Mouse (Mus musculus) MEL (cell line): Measurements from ENCODE around the gene Tarbp2. TPM values are rescaled to one million over a fixed set of nuclear protein-coding genes. Genes with fewer than 3 reads are reported as not detected.

Experiments
- DNase-seq: peaks from one replicate; pipeline ENCODE4 v3.0.0; 2011; ENCODE audit warnings: low read depth, low spot score
- H3K27ac ChIP-seq: 2 replicates; pipeline ENCODE4 v1.5.1; 2012; ENCODE audit warnings: low read depth, mild to moderate bottlenecking, control low read depth, low read length, moderate library complexity; ENCODE audit not compliant: control insufficient read depth
- H3K27me3 ChIP-seq, 2 experiments: fragments of 150-350 bp in 1 of 2; sonication (generic) in 1 of 2; 2 replicates each; pipeline ENCODE4 v1.6.1; 2012; ENCODE audit warnings: low read length in 2 of 2, mild to moderate bottlenecking in 2 of 2, improper control_type of control experiment in 1 of 2, moderate library complexity in 1 of 2; ENCODE audit not compliant: insufficient read depth in 2 of 2, control insufficient read depth in 1 of 2
- H3K36me3 ChIP-seq, 2 experiments: 2 replicates each; pipeline ENCODE4 v1.6.1; 2012 to 2014; ENCODE audit warnings: low read length in 2 of 2, improper control_type of control experiment in 1 of 2, inconsistent platforms in 1 of 2, mild to moderate bottlenecking in 1 of 2; ENCODE audit not compliant: insufficient read depth in 2 of 2, control insufficient read depth in 1 of 2
- H3K4me1 ChIP-seq, 2 experiments: fragments of 150-350 bp in 1 of 2; sonication (generic) in 1 of 2; 2 replicates each; pipeline ENCODE4 v1.6.1; 2012; ENCODE audit warnings: low read length in 2 of 2, improper control_type of control experiment in 1 of 2, mild to moderate bottlenecking in 1 of 2; ENCODE audit not compliant: insufficient read depth in 2 of 2, control insufficient read depth in 1 of 2
- H3K4me3 ChIP-seq, 2 experiments: fragments of 150-350 bp in 1 of 2; sonication (generic) in 1 of 2; 2 replicates each; pipeline ENCODE4 v1.5.1; 2012; ENCODE audit warnings: low read depth in 2 of 2, low read length in 2 of 2, mild to moderate bottlenecking in 2 of 2, moderate library complexity in 2 of 2, control low read depth in 1 of 2, improper control_type of control experiment in 1 of 2; ENCODE audit not compliant: control insufficient read depth in 1 of 2, insufficient read depth in 1 of 2
- H3K79me2 ChIP-seq: 2 replicates; pipeline ENCODE4 v1.6.1; 2012; ENCODE audit warnings: mild to moderate bottlenecking, low read length, moderate library complexity; ENCODE audit not compliant: control insufficient read depth, poor library complexity, insufficient read depth
- H3K9ac ChIP-seq: 2 replicates; pipeline ENCODE4 v1.6.1; 2012; ENCODE audit warnings: low read depth, mild to moderate bottlenecking, control low read depth, low read length, moderate library complexity; ENCODE audit not compliant: control insufficient read depth, poor library complexity, severe bottlenecking
- H3K9me3 ChIP-seq: fragments of 150-350 bp; sonication (generic); replicated peaks from 2 replicates; pipeline ENCODE4 v1.6.1; 2012; ENCODE audit warnings: mild to moderate bottlenecking, low read length, improper control_type of control experiment, moderate library complexity; ENCODE audit not compliant: insufficient read depth
- BHLHE40 ChIP-seq: IDR thresholded peaks from 2 replicates; pipeline ENCODE4 v1.6.1; 2012; ENCODE audit warnings: low read depth, mild to moderate bottlenecking, inconsistent platforms, low read length, improper control_type of control experiment, borderline replicate concordance
- CHD2 ChIP-seq: IDR thresholded peaks from 2 replicates; pipeline ENCODE4 v1.6.1; 2011; ENCODE audit warnings: low read length, improper control_type of control experiment
- ETS1 ChIP-seq: IDR thresholded peaks from 2 replicates; pipeline ENCODE4 v1.6.1; 2012; ENCODE audit warnings: low read depth, mild to moderate bottlenecking, inconsistent platforms, low read length, improper control_type of control experiment, moderate library complexity
- JUND ChIP-seq: IDR thresholded peaks from 2 replicates; pipeline ENCODE4 v1.6.1; 2011; ENCODE audit warnings: low read depth, mild to moderate bottlenecking, improper control_type of control experiment, low read length
- MEF2A ChIP-seq: IDR thresholded peaks from 2 replicates; pipeline ENCODE4 v1.6.1; 2014; ENCODE audit warnings: low read depth, mild to moderate bottlenecking, inconsistent platforms, low read length, improper control_type of control experiment; ENCODE audit not compliant: poor library complexity, insufficient replicate concordance, severe bottlenecking; ENCODE audit errors: extremely low read depth
- MXI1 ChIP-seq: IDR thresholded peaks from 2 replicates; pipeline ENCODE4 v1.6.1; 2011; ENCODE audit warnings: mild to moderate bottlenecking, low read depth, low read length, improper control_type of control experiment
- MYB ChIP-seq: IDR thresholded peaks from 2 replicates; pipeline ENCODE4 v1.6.1; 2011; ENCODE audit warnings: mild to moderate bottlenecking, low read depth, low read length, improper control_type of control experiment
- POLR2A ChIP-seq, 2 experiments: IDR thresholded peaks; 2 replicates each; pipeline ENCODE4 v1.6.1; 2011 to 2012; ENCODE audit warnings: low read length in 2 of 2, mild to moderate bottlenecking in 2 of 2, control low read depth in 1 of 2, improper control_type of control experiment in 1 of 2, low read depth in 1 of 2, moderate library complexity in 1 of 2; ENCODE audit not compliant: control insufficient read depth in 1 of 2, insufficient read depth in 1 of 2, poor library complexity in 1 of 2
- RAD21 ChIP-seq: IDR thresholded peaks from 2 replicates; pipeline ENCODE4 v1.6.1; 2011; ENCODE audit warnings: mild to moderate bottlenecking, low read depth, low read length, improper control_type of control experiment
- RCOR1 ChIP-seq: IDR thresholded peaks from 2 replicates; pipeline ENCODE4 v1.6.1; 2012; ENCODE audit warnings: low read depth, mild to moderate bottlenecking, inconsistent platforms, low read length, improper control_type of control experiment
- SIN3A ChIP-seq: IDR thresholded peaks from 2 replicates; pipeline ENCODE4 v1.6.1; 2012; ENCODE audit warnings: low read length, improper control_type of control experiment, inconsistent platforms
- TBP ChIP-seq: IDR thresholded peaks from 2 replicates; pipeline ENCODE4 v1.8.0; 2011; ENCODE audit warnings: low read depth, low read length, improper control_type of control experiment
- UBTF ChIP-seq: IDR thresholded peaks from 2 replicates; pipeline ENCODE4 v1.6.1; 2012; ENCODE audit warnings: low read depth, mild to moderate bottlenecking, inconsistent platforms, low read length, improper control_type of control experiment, moderate library complexity, borderline replicate concordance; ENCODE audit not compliant: insufficient read depth
- USF1 ChIP-seq: IDR thresholded peaks from 2 replicates; pipeline ENCODE4 v1.6.1; 2014; ENCODE audit warnings: low read depth, mild to moderate bottlenecking, inconsistent platforms, low read length, improper control_type of control experiment, moderate library complexity
- USF2 ChIP-seq, 2 experiments: IDR thresholded peaks; 2 replicates each; pipeline ENCODE4 v1.6.1; 2011 to 2012; ENCODE audit warnings: improper control_type of control experiment in 2 of 2, low read length in 2 of 2, borderline replicate concordance in 1 of 2, inconsistent platforms in 1 of 2, low read depth in 1 of 2, mild to moderate bottlenecking in 1 of 2; ENCODE audit not compliant: insufficient read depth in 1 of 2
- ZKSCAN1 ChIP-seq: IDR thresholded peaks from 2 replicates; pipeline ENCODE4 v1.6.1; 2012; ENCODE audit warnings: low read depth, mild to moderate bottlenecking, inconsistent platforms, low read length, improper control_type of control experiment, moderate library complexity
- polyA plus RNA-seq, 2 experiments: library from polyadenylated mRNA; stranded (reverse) in 1 of 2; unstranded in 1 of 2; fragments of >175 nt in 1 of 2; fragments of >200 nt in 1 of 2; gene quantifications; 2 replicates each; pipeline versions ENCODE4 v1.2.1 to v1.2.4; 2012; ENCODE audit warnings: low replicate concordance in 2 of 2, low read depth in 1 of 2; ENCODE audit not compliant: insufficient read length in 2 of 2, insufficient read depth in 1 of 2, missing spikeins in 1 of 2
- total RNA-seq: library from RNA; depleted of rRNA; stranded (reverse); fragments of 300-350 nt; gene quantifications from 2 replicates; pipeline ENCODE4 v1.2.3, GENCODE M21; 2012

Gene Tarbp2
- total and polyA plus RNA-seq, 3 experiments, result 155 to 182 TPM; not detected in 1

DNA sequence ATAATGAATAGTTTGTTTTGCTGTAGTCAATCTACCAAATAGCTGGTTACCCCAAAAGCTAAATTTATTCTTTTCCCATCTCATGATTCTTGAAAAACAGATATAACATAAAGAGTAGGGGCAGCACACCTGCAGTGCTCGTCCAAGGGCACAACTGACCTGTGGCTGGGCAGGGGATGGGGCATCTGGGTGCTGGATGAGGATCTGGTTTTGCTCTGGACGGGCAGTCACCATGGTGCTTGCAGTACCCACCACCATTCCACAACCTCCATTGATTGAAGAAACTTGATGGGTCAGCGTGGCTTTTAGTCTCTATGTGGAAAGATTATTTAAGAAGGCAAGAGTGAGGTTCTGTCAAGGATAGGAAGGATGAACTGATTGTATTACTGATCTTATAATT lies 28.3 kb downstream of the Tarbp2 start:
- Histone ChIP-seq H3K36me3 (peaks cover 0 to 26% of the 10 kb centered on the region in 2 experiments; a peak in 2 of 4 replicates), H3K27me3 (no peaks in the 10 kb centered on the region), H3K79me2 (no peaks in the 10 kb centered on the region), H3K4me3 (no peak overlapping the region), H3K9ac (no peak overlapping the region), H3K4me1 (no peaks in the 10 kb centered on the region), H3K9me3 (no peaks in the 10 kb centered on the region), H3K27ac (no peak overlapping the region)
- TF ChIP-seq TBP (no peak), ZKSCAN1 (no peak), RCOR1 (no peak), MXI1 (no peak), USF1 (no peak), RAD21 (no peak), SIN3A (no peak), JUND (no peak), ETS1 (no peak), USF2 (IDR thresholded peaks at IDR 0.05; ENCODE audit: borderline replicate concordance in 1 of 2, insufficient read depth in 1 of 2, low read depth in 1 of 2, low read length in 2 of 2) (no peak), MEF2A (no peak), UBTF (no peak), POLR2A (IDR thresholded peaks at IDR 0.05; ENCODE audit: control insufficient read depth in 1 of 2, insufficient read depth in 1 of 2, low read depth in 1 of 2, low read length in 2 of 2, poor library complexity in 1 of 2) (no peak)
- no peak for DNase-seq

- H3K27ac ChIP-seq, result no peak overlapping the region
- peaks cover 0 to 29% of the 10 kb centered on the region in 2 experiments; a peak in 2 of 4 replicates for H3K36me3 ChIP-seq
- TF ChIP-seq BHLHE40 (no peak), MEF2A (no peak), MYB (no peak), JUND (no peak), CHD2 (no peak)
- DNase-seq, result no peak
- H3K79me2 ChIP-seq, result no peaks in the 10 kb centered on the region
- H3K4me3 ChIP-seq, result no peak overlapping the region
- H3K9me3 ChIP-seq, result no peaks in the 10 kb centered on the region
- no peak overlapping the region for H3K9ac ChIP-seq
- H3K27me3 ChIP-seq, result no peaks in the 10 kb centered on the region
- no peaks in the 10 kb centered on the region for H3K4me1 ChIP-seq
Observed at GRCm38 (mm10) chr15:102546677-102547427, 28.9 kb downstream of the Tarbp2 start.
